Mouse (Mus musculus): ENCODE results near the gene Sirt1. TPM values are rescaled to one million over a fixed set of nuclear protein-coding genes. Genes with fewer than 3 reads are reported as not detected.

Gene Sirt1
- polyA plus RNA-seq, 1 experiment, result 4.6 TPM

- under 1% methylated on average over 28 of the region's 28 CpGs for WGBS
- Histone ChIP-seq H3K4me3 (ENCODE audit: low read depth, low read length) (peak within 1 kb of the TSS; percentile 67), H3K36me3 (ENCODE audit: control insufficient read depth, insufficient read depth, low read length) (no peaks in the 10 kb centered on the region), H3K4me1 (ENCODE audit: control insufficient read depth, insufficient read depth, insufficient read length, low read length) (no peaks in the 10 kb centered on the region), H3K27ac (ENCODE audit: insufficient read depth, low read depth, low read length) (peak within 1 kb of the TSS; percentile 14; the same call in 1 of the 2 replicates), H3K27me3 (ENCODE audit: control insufficient read depth, insufficient read depth, low read length) (no peaks in the 10 kb centered on the region)
- peak; percentile 79 for TF ChIP-seq POLR2A (IDR thresholded peaks at IDR 0.05; ENCODE audit: low read depth, low read length)
- peak; percentile 80; the same call in 1 of the 2 replicates for TF ChIP-seq CTCF (IDR thresholded peaks at IDR 0.05; ENCODE audit: extremely low read depth, insufficient read length, insufficient replicate concordance, low read depth, low read length)
These were observed 1.1 kb upstream of the Sirt1 start, which contains the start of gene Dnajc12 for GRCm38 (mm10) chr10:63382372-63383279. Dnajc12 (plus strand) TSS chr10:63382443.

GRCm38 (mm10) chr10:63378948-63379680 is 2.4 kb downstream of the Sirt1 start:
- Histone ChIP-seq H3K36me3 (ENCODE audit: control insufficient read depth, insufficient read depth, low read length) (no peaks in the 10 kb centered on the region), H3K27me3 (ENCODE audit: control insufficient read depth, insufficient read depth, low read length) (no peaks in the 10 kb centered on the region), H3K27ac (ENCODE audit: insufficient read depth, low read depth, low read length) (no peak overlapping the region), H3K4me3 (ENCODE audit: low read depth, low read length) (no peak overlapping the region), H3K4me1 (ENCODE audit: control insufficient read depth, insufficient read depth, insufficient read length, low read length) (no peaks in the 10 kb centered on the region)
- TF ChIP-seq POLR2A (IDR thresholded peaks at IDR 0.05; ENCODE audit: low read depth, low read length), result no peak
- TF ChIP-seq CTCF (IDR thresholded peaks at IDR 0.05; ENCODE audit: extremely low read depth, insufficient read length, insufficient replicate concordance, low read depth, low read length), result no peak
- 65% methylated on average over 6 of the region's 6 CpGs for WGBS

- Histone ChIP-seq H3K36me3 (ENCODE audit: control insufficient read depth, insufficient read depth, low read length) (no peaks in the 10 kb centered on the region), H3K4me3 (ENCODE audit: low read depth, low read length) (no peak overlapping the region), H3K27ac (ENCODE audit: insufficient read depth, low read depth, low read length) (no peak overlapping the region), H3K27me3 (ENCODE audit: control insufficient read depth, insufficient read depth, low read length) (no peaks in the 10 kb centered on the region), H3K4me1 (ENCODE audit: control insufficient read depth, insufficient read depth, insufficient read length, low read length) (no peaks in the 10 kb centered on the region)
- whole genome bisulfite sequencing, result 18% methylated on average over 9 of the region's 9 CpGs
- TF ChIP-seq POLR2A (IDR thresholded peaks at IDR 0.05; ENCODE audit: low read depth, low read length) (no peak), CTCF (IDR thresholded peaks at IDR 0.05; ENCODE audit: extremely low read depth, insufficient read length, insufficient replicate concordance, low read depth, low read length) (peak; percentile 21; the same call in 1 of the 2 replicates)
These were observed 4.0 kb downstream of the Sirt1 start for GRCm38 (mm10) chr10:63377468-63377867.

DNA sequence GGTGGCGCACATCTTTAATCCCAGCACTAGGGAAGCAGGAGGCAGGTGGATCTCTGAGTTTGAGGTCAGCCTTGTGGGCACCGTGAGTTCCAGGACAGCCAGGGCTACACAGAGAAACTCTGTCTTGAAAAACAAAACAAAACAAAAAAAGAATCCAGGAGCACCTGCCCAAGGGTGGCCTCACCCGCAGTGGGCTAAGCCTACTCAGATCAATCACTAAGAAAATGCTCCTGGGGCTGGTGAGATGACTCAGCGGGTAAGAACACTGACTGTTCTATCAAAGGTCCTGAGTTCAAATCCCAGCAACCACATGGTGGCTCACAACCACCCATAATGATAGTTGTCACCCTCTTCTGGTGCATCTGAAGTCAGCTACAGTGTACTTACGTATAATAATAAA is 5.2 kb downstream of the Sirt1 start:
- no peaks in the 10 kb centered on the region for H3K27me3 ChIP-seq (ENCODE audit: control insufficient read depth, insufficient read depth, low read length)
- no peaks in the 10 kb centered on the region for H3K36me3 ChIP-seq (ENCODE audit: control insufficient read depth, insufficient read depth, low read length)
- no peaks in the 10 kb centered on the region for H3K4me1 ChIP-seq (ENCODE audit: control insufficient read depth, insufficient read depth, insufficient read length, low read length)
- TF ChIP-seq POLR2A (IDR thresholded peaks at IDR 0.05; ENCODE audit: low read depth, low read length), result no peak
- TF ChIP-seq CTCF (IDR thresholded peaks at IDR 0.05; ENCODE audit: extremely low read depth, insufficient read length, insufficient replicate concordance, low read depth, low read length), result no peak
- H3K4me3 ChIP-seq (ENCODE audit: low read depth, low read length), result no peak overlapping the region
- no peak overlapping the region for H3K27ac ChIP-seq (ENCODE audit: insufficient read depth, low read depth, low read length)
- 84% methylated on average over 5 of the region's 5 CpGs for WGBS

GRCm38 (mm10) chr10:63368041-63368440 is 13.5 kb downstream of the Sirt1 start:
- WGBS, result 59% methylated on average over 3 of the region's 3 CpGs
- Histone ChIP-seq H3K4me3 (ENCODE audit: low read depth, low read length) (no peak overlapping the region), H3K27me3 (ENCODE audit: control insufficient read depth, insufficient read depth, low read length) (no peaks in the 10 kb centered on the region), H3K4me1 (ENCODE audit: control insufficient read depth, insufficient read depth, insufficient read length, low read length) (no peaks in the 10 kb centered on the region), H3K27ac (ENCODE audit: insufficient read depth, low read depth, low read length) (no peak overlapping the region), H3K36me3 (ENCODE audit: control insufficient read depth, insufficient read depth, low read length) (no peaks in the 10 kb centered on the region)
- TF ChIP-seq POLR2A (IDR thresholded peaks at IDR 0.05; ENCODE audit: low read depth, low read length) (no peak), CTCF (IDR thresholded peaks at IDR 0.05; ENCODE audit: extremely low read depth, insufficient read length, insufficient replicate concordance, low read depth, low read length) (no peak)

- TF ChIP-seq POLR2A (IDR thresholded peaks at IDR 0.05; ENCODE audit: low read depth, low read length), result no peak
- Histone ChIP-seq H3K27me3 (ENCODE audit: control insufficient read depth, insufficient read depth, low read length) (no peaks in the 10 kb centered on the region), H3K36me3 (ENCODE audit: control insufficient read depth, insufficient read depth, low read length) (no peaks in the 10 kb centered on the region), H3K4me3 (ENCODE audit: low read depth, low read length) (no peak overlapping the region), H3K4me1 (ENCODE audit: control insufficient read depth, insufficient read depth, insufficient read length, low read length) (no peaks in the 10 kb centered on the region), H3K27ac (ENCODE audit: insufficient read depth, low read depth, low read length) (no peak overlapping the region)
- WGBS, result 73% methylated on average over 6 of the region's 6 CpGs
These were observed 14.1 kb downstream of the Sirt1 start for GRCm38 (mm10) chr10:63367386-63367785.

DNA sequence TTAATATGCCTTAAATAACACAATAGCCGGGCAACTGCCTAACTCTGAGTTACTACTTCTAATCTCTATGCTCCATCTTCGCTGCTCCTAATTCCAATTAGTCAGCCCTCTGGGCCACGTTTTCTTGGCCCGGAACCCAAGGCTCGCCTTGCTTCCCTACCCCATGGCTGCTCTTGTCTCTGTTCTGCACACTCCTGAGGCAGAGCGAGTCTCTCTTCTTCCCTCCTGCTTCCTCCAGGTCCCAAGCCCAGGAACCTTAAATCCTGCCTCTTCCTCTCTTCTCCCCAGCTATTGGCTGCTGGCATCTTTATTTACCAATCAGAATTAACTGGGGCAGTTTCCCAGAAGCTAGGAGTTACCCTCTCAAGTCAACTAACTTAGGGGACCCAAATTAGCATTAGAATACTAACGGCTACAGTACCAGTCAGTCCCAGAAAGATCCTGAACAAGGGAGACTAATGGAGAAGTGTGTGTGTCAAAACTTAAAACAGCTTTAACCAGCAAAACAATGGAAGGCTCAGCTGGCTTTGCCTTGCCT is 15.5 kb downstream of the Sirt1 start:
- no peak overlapping the region for H3K27ac ChIP-seq (ENCODE audit: insufficient read depth, low read depth, low read length)
- no peaks in the 10 kb centered on the region for H3K4me1 ChIP-seq (ENCODE audit: control insufficient read depth, insufficient read depth, insufficient read length, low read length)
- TF ChIP-seq POLR2A (IDR thresholded peaks at IDR 0.05; ENCODE audit: low read depth, low read length) (no peak), CTCF (IDR thresholded peaks at IDR 0.05; ENCODE audit: extremely low read depth, insufficient read length, insufficient replicate concordance, low read depth, low read length) (no peak)
- no peaks in the 10 kb centered on the region for H3K36me3 ChIP-seq (ENCODE audit: control insufficient read depth, insufficient read depth, low read length)
- WGBS, result 70% methylated on average over 7 of the region's 7 CpGs
- no peaks in the 10 kb centered on the region for H3K27me3 ChIP-seq (ENCODE audit: control insufficient read depth, insufficient read depth, low read length)
- H3K4me3 ChIP-seq (ENCODE audit: low read depth, low read length), result no peak overlapping the region

Data from small intestine, adult 2 months (tissue).